Mouse (Mus musculus) frontal cortex, adult 2 months (tissue): ENCODE measurements at regions not wholly inside any gene's neighbourhood (a gene's known extent, or its start where the extent isn't known, plus 50 kb on each side); places are given as distances from the start of the nearest gene placed in this dataset.

Experiments used
- DNase-seq, 2 experiments: peaks; one replicate each; pipeline ENCODE4 v3.0.0; 2022; ENCODE audit warnings: low spot score in 1 of 2; ENCODE audit errors: extremely low spot score in 1 of 2

DNA sequence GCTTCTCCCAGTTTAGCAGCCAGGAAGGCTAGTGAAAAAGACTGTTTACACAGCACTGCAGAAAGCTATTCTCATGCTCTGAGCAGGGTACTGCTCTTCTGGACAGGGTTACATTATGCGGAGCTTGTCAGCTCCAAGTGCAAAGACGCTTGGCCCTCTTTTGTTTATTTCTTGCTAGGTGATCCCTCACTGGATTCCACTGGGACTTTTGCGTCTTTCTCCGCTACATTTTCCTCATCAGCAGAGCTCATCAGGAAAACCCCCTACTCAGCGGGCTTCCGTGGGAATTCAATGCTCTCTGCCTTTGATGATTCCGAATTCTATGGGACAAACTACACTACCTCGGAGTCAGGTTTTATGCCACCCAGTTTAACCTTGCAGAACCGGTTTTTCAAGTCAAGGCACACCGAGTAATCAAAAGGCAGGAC lies 172.0 kb downstream of the Qdpr start:
- peak in 1 of 2 experiments; percentile 13 for DNase-seq

DNA sequence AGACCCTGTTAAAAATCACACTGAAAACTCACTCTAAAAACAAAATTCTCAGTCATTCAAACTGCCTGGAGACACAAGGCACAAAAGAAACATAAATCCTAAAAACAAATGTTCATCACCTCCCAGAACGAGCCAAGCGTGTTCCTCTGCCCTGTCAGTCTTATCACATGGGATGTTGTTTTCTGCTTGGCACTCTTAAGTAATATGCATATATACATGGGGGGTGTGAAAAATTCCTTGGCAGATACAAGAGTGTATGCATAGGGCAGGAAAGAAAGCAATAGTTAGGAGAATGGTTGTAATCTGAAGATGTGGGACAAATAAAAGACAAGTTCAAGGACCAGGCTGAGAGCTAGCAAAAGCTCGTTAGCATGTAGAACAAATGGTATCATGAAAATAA lies 179.4 kb downstream of the Qdpr start:
- DNase-seq = no peak

DNA sequence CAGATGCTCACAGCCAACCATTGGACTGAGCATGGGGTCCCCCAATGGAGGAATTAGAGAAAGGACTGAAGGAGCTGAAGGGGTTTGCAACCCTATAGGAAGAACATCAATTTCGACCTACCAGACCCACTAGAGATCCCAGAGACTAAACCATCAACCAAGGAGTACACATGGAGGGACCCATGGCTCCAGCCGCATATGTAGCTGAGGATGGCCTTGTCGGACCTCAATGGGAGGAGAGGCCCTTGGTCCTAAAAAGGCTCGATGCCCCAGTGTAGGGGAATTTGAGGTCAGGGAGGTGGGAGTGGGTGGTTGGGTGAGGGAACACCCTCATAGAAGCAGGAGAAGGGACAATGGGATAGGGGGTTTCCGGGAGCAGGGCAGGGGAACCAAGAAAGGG lies 180.6 kb downstream of the Qdpr start:
- DNase-seq = no peak

DNA sequence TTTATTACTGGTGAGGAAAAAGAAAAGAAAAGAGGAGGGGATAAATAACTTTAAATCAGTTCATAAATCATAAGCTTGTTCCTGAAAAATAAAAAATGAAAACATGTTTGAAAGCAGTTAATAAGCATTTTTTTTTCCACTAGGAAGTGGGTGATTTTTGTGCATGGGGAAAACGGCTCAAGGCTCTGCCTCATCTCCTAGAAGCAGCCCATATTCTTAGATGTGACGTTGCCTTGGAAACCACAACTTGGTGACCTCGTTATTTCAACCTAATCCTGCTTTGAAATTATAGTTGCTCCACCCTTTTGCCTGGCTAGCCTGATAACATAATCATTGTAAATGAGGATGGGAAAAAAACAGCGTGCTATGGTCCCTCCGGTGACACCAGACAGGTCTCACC lies 183.1 kb downstream of the Qdpr start:
- peak in 1 of 2 experiments; percentile 25 for DNase-seq

DNA sequence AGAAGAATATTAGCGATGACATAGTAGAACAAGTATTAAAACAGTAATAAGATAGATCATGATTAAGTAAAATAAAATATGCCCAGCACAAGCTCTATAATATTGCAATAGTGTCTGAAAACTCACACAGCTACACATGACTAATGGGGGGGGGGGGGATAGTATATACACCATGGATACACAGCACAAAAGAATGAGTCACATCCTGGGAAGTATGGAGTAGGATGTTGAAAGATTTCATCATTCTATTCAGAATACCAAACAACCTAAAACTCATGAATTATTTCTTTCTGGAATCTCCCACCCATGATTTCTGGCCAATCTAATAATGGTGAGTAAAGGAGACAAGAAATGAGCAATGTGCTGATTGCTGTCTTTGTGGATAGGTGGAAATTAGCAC lies 191.6 kb downstream of the Qdpr start:
- DNase-seq = no peak

DNA sequence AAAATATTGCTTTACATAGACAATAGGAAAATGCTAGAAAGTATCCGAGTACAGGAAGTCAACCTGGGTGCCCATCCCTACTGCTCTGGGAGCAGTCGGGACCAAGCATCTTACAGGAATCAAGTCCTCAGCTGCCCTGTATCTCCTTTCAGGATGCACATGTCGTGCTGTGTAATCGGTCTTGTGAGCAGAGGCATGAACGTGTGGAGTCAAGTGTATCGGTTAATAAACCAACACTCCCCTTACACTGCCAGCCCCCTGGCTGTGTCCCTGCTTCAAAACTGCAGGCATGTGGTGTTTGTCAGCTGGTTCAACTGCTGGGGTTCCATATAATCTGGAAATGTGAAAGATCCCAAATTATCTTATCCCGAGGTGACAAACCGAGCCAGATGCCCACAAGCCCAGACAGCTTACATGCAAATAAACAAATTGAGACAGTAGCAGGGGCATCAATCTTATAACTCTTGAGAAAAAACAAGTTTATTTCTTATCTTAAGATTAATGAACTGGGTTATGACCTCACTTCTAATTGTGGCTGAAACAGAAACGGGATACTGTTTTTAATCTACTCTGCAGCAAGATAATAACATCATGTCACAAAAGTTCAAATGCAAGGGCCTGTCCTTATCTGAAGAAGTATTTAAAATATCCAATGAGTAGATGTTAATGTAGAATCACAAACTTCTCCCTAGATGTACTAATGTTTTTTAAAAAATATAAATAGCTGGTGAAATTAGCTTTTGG lies 193.6 kb downstream of the Qdpr start:
- no peak for DNase-seq

DNA sequence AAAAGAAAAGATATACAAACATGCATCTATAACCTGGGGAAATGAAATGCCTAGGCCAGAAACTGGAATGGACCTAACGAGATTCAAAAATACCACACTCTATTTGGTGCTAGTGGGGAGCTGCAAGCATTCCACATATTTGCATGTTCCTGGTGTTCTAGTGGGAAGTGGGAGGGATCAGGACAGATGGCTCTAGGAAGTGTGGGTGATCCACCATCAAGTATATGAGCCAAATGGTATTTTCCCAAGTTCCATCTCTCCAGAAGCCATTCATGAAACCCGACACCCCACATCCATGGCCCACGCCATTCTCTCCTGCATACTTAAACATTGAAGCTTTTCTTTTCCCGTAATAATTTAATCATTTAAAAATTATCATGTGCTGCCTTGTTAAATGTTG lies 218.2 kb downstream of the Qdpr start:
- DNase-seq = peak; percentile 83 to 84

DNA sequence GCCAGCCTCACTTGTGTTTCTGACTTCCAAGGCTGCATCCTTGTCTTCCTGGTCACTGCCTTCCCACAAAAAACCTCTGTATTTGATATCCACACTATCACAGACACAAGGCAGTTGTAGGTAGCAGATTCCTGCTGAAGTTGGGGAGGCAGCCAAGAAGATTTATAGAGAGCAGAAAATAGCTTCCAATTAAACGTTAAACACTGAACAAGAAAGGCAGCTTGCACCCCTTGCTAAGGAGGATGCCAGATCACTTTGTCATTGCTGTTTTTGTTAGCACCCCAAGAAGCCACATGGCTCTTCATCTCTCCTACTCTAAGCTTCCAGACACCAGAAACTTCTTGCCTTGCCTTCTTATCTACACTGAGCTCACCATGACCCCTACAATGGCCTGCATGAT lies 219.9 kb downstream of the Qdpr start:
- DNase-seq = peak; percentile 47 to 62

DNA sequence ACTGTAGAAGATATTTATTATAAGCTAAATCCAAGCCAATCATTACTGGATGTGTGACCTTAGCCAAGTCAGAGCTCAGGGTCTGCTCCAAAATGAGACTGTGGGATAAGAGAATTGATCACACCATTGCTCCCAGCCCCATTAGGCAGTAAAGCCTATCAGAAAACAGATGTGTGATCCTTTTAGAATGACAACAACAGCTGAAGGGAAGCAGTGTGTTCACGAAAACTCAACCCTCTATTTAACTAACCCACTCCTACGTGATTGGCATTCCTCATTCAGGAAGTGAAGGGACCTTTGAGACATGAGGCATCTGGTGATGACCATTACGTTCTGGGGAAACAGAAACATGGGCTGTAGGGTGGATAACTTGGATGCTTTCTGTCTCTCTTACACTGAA lies 220.6 kb downstream of the Qdpr start:
- no peak for DNase-seq

DNA sequence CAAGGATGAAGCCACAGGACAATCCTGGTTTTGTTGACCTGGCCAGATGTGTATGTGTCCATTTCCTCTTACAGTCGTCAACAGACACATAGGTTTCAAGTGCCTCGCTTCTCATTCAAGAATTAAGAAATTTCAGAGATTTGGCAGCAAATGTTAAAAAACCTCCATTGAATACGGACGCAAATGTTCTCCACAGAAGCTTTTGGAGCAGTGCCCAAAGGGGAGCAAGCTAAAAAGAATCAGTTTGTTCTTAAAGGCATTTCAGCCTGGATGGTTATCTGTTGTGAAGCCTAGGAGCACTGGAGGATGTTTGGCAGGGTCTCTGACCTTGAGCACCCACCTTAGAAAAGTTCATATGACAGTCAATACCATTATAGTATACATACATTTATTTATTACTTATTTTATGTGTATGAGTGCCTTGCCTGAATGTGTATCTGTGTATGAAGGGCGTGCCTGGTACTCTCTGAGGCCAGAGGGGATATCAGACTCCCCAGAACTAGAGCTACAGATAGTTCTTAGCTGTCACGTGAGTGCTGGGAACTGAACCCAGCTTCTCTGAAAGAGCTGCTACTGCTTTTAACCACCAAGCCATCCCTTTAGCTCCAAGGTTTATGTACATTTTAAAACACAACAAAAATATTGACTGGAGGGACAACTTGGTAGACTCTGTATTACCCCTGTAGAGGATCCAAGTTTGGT lies 221.7 kb downstream of the Qdpr start:
- no peak for DNase-seq

DNA sequence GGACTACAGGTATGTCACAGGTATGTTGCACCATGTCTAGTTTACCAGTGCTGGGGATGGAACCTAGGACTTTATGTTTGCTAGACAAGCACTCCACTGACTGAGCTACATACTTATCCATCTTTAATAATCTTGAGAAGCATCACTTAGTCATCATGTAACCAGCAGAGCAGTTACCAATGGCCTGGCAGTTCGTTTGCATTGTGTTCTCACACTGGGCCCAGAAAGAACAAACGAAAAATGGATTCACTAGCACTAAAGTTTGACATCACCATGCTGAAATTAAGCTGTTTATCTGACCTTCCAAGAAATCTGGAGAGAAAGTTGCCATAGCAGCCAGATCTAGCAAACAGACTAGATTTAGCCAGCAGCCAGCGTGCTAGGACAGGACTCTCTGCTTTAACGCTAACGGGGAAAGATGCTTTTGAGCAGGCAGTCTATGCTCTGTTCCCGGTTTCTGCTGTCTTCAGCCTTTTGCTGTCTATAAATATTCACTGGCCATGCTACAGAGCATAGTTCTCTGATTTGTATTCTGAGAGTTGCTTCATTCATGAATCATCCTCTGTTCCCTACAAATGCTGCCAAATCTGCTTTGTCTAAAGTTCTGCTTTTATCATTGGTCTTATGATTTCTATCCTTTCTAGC lies 229.6 kb downstream of the Qdpr start:
- DNase-seq = peak; percentile 22 to 72

DNA sequence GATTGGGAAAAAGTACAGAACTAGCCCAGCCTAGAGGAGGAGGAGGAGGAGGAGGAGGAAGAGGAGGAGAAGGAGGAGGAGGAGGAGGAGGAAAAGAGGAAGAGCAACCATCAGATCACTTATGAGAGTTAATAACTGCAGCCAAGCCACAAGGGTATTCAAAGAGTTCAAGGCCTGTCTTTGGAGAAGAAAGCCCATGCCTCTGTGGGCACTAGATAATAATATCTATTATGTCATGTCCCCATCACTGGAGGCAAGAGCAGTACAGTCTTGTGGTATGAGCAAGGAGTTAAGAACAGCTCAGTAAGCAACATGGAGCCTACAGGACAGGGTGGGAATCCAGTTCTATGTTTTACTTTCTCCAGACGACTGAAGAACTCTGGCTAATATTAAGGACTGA lies 230.5 kb downstream of the Qdpr start:
- no peak for DNase-seq

DNA sequence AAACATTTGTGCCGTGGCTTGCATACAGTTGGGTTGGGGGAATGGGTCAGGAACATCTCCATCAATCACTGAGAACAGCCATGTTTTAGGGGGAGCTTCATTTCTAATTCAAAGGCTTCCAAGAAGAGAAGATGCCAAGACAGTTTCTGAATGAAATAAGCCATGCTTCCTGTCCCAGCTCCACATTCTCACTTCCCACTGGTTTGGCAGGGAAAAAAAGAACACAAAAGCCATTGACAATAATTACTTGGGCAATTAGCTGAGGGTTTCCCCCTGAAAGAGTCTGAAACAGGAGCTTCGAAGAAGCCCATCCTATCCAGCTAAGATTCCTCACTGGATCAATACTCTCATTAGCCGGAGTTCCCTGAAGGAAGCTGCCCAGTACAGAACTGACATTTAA lies 230.9 kb downstream of the Qdpr start:
- no peak for DNase-seq

DNA sequence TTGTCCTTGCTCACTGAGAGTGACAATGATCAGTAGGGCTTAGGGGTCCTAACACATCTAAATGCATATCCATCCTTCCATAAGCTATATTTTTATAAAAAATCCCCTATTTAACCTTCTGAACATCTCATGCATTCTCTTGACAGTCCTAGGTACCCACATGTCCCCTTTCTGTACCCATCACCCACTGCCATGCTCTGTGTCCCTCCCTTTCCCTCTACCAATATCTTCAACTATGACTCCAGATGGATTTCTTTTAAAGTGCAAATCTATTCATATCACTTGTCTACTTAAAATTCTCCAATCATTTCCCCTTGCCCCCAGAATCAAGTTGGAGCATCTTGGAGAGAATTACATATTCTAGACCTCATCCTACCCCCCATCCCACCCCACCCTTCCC lies 235.6 kb downstream of the Qdpr start:
- DNase-seq = no peak

DNA sequence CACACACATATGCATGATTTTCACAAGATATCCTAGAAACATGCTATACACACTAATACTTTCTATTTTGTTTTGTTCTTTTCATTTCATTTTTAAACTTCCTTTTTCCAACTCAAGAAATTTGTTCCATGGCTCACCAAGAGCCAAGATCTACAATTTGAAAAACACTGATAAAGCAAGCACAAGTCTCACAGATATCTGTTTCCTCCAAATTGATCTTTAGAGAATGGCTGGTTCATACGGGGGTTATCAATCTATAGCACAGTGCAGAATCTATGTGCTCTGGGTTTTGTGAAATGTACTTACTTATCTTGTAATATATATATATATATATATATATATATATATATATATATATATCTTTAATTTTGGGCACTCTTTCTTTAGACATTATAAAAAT lies 251.6 kb downstream of the Qdpr start:
- no peak for DNase-seq

DNA sequence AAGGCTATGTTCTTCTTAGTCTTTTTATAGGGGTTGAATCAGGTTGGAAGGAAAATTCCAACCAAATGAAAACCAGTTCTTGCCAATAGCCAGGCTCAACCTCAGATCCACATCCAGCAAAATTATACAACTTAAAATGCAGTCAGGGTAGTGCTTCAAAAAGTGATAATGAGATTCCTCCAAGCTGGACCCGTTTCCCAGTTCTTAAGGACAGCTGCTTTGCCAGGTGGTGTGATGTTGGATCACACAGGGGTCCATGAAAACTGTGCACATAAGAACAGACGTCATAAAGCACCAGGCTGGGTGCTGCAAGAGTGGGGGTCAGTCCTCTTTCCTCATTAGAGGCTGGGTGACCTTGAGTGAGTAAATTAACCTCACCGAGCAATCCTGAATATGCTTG lies 253.9 kb downstream of the Qdpr start:
- DNase-seq = peak; percentile 60 to 77

DNA sequence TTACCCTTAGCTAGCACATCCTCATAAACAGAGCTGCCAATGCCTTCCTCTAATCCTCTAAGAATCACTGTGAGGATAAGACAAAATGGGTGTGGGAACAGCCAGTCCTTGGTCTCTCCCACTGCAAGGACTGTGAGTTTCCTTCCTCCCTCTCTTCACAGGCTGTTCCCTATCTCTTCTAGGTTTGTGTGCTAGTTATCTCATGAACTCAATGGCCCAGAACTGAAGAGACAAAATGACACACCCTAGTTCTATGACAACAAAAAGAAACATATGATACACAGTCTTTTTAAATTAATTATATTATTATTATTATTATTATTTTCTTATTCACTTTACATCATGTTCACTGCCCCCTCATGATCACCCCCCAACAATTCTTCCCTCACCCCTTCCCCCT lies 257.7 kb downstream of the Qdpr start:
- DNase-seq = no peak

DNA sequence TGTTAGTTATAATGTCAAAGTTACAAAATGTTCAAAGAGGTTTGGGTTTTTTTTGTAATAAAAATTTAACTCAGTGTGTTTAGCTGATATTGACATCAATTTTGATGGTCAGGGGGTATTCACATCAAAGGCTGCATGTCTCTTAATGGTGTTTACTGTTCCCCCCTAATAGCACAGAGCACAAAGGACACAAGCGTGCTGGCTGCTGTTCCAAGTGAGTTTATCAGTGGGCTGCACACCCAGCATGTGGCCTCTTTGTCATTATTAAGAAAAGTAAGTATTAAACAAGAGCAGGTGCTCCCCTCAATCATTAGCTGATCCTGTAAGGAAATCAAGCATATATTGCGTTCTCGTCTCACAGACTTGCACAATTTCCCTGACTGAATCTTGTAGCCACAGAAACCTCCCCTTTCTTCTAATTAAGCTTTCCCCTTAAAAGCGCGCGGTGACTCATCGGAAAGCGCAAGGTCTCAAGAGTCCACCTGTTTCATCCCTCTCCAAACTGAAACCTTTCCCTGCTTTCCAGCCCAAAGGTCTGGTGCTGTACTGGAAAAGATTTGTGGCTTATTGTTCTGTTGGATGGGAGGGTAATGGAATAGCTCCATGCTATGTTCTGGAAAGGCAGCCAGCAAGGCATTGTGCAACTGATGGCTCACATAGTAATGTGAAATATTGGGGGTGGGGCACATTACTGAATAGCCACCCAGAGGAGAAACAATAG lies 276.8 kb downstream of the Qdpr start:
- DNase-seq = no peak

DNA sequence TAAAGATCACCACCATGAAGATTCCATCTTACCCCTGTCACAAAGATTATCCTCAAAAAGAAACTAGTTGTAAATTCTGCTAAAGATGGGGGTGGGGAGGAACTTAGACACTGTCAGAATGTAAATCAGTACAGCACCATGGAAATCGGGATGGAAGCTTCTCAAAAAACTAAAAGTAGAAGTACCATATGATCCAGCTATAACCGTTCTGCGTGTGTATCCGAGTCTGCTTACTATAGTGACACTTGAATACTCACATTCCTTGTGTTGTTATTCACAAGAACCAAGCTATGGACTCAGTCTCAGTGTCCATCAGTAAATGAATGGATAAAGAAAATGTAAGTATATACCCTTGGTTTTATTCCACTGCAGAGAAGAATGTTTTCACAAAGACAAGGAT lies 290.8 kb downstream of the Qdpr start:
- DNase-seq = no peak

DNA sequence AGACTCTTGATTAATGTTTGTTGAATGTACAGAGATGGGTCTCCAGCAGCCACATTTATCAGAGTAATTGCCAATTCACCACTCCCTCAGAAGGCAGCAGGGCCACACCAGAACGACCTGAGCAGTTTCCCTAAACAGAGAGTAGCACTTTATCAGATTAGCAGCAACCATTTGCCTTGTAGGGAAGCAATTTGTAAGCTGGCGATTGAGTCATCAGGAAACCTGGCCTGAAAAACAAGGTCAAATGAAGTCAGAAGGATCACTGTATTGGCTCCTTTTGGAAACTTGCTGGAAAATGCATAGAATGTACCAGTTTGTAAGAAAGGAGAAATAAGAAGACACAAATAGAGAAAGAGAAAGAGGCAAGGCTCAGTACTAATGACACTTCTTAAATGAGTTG lies 295.1 kb downstream of the Qdpr start:
- no peak for DNase-seq

DNA sequence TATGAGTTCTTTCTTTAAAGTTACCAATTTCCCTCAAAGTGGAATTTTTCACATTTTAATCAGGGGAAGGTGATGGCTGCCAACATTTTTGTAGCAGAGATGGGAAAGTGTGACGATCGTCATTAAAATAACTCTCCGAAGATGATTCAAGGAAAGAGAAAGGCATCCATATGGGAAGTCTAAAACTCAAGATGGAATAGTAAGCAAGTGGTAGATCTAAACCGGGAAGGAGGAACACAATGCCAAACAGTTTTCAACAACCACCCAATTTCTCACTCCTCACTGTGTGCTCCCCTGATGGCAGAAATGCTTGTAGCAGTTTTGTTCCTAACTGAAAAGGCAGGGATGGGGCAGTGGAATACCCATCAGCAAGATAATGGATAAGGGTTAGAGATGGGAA lies 305.9 kb downstream of the Qdpr start:
- peak; percentile 22 to 70 for DNase-seq
